Mouse (Mus musculus): ENCODE results near the gene Tpcn2.

DNA sequence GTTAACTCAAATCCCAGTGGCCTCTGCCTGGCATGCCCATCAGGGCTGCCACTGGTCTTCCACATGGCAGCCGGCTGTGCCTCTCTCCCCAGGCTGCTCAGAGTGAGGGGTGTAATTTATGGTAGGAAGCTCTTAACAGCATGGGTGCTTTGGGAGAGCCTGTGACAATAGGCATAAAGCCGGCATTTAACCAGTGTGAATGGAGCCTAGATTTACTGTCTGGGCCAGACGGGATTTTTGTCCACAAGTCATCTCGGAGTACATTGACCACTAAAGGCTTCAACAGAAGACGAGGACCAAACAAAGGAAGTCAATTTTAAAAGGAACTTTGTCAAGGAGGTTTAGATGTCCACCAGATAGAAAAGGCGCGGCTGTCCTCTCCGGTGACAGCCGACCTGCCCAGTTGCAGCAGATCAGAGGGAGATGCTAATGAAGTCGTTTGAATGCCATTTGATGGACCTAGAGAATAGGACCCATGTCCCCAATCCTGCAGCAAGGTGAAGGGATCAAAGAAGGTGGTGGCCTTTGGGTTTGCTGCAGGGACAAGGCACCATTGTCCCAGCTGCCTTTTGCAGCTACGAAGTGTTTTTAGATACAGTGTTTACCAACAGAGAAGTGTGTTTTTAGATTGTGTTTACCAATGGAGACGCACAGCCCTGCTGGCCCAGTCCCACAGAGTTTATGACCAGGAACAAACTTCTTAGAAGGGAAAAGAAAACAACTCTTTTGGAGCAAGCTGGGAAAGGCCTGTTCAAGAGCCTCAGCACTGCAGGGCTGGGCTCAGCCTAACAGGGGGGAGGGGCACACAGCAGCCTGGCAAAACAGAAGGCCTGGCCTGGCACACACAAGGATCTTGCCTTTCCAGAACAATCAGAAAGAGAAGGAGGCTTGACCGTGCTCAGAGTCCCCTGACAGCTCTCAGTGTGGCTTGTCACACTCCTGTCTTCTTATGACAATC lies 124.2 kb downstream of the Tpcn2 start:
- TF ChIP-seq CTCF (IDR thresholded peaks at IDR 0.05; ENCODE audit: control insufficient read depth, insufficient read depth, low read length) (no peak), POLR2A (IDR thresholded peaks at IDR 0.05; ENCODE audit: borderline replicate concordance, control insufficient read depth, low read depth, low read length) (no peak)

All from bone marrow, adult 2 months (tissue).